Mouse (Mus musculus): ENCODE data around the gene Atp6v1g2.
A peak's percentile ranks its signal among the peaks of the same experiment; 100 is the strongest.

DNA sequence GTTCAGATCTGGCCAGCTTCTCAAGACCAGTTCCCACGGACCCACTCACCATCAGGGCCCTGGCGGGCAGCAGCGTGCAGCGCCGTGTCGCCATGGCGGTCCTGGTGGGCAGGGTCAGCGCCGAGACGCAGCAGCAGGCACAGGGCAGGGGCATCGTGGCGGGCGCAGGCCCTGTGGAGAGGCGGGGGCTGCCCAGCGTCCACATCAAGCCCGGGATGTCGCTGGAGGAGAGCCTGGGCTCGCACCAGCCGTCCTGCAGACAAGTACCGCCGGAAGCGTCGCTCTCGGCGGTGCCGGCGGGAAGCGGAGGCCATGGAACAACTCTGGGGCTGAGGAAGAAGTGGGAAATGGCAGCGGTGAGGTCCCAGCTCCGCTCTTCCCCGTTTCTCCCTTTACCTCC is 1.4 kb downstream of the Atp6v1g2 start:
- TF ChIP-seq POLR2A (IDR thresholded peaks at IDR 0.05; ENCODE audit: low read depth, low read length) (peak; percentile 11), CTCF (conservative IDR thresholded peaks at IDR 0.05; ENCODE audit: insufficient read depth, insufficient read length, low read depth, low read length) (no peak)

Measured in kidney, adult 2 months (tissue).